8 mouse cellular contexts compared by ENCODE assay signal in the genomic region with DNA sequence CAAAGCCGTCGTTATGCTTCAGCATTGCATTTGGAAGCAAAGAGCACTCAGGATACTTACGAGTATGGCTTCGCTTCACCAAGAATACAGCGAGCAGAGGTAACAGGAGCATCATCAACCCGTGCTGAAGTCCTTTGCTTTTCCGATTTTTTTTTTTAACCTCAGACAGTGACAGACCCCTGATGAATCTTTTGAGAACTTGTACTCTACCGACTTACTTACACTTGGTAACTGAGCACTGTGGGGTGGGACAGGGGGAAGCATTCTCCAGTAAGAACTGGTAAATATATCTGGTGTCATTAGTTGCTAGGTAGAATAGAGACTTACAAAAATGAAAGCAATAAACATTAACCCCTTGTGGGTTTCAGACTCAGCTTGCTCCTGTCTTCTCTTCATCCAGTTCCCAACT. TPM values are rescaled to one million over a fixed set of nuclear protein-coding genes. Genes with fewer than 3 reads are reported as not detected.
DNase-seq lines count a peak whose midpoint lies in the region; ATAC-seq and TF ChIP-seq lines count a peak whose summit lies in the region.

Gene Mr1 (minus strand): TSS at position 243 of the 409 bp plus-strand sequence.

- H3K27ac ChIP-seq in forebrain, embryonic 13.5 days, result no peak within 1 kb of the TSS
- 0 out of 2 replicates have a peak within 1 kb of the TSS, but pooled peaks have one; percentile 20 for H3K27ac ChIP-seq in hindbrain, embryonic 15.5 days (replicated peaks)
- peak within 1 kb of the TSS; percentile 65 for H3K27ac ChIP-seq in liver, adult 2 months (replicated peaks; ENCODE audit: insufficient read depth, low read depth, low read length)

- no peak for TF ChIP-seq CTCF in liver, adult 2 months (IDR thresholded peaks at IDR 0.05; ENCODE audit: low read depth, low read length)

- H3K79me2 ChIP-seq in liver, adult 2 months (ENCODE audit: control insufficient read depth, insufficient read depth, low read length), result no peaks in the 10 kb centered on the region; the same call in 1 of the 2 replicates

- no peaks in the 10 kb centered on the region for H3K9me3 ChIP-seq in forebrain, embryonic 13.5 days (replicated peaks)
- no peaks in the 10 kb centered on the region for H3K9me3 ChIP-seq in hindbrain, embryonic 15.5 days

- peak; percentile 90 for ATAC-seq in forebrain, embryonic 13.5 days
- peak; percentile 85 for ATAC-seq in hindbrain, embryonic 15.5 days (ENCODE audit: low FRiP score, low read depth)
- peak; percentile 88 for ATAC-seq in monocyte, adult 5-6 weeks (replicated peaks; ENCODE audit: insufficient number of reproducible peaks, low FRiP score, low TSS enrichment, poor library complexity, severe bottlenecking)

- no peak within 1 kb of the TSS for H3K4me3 ChIP-seq in forebrain, embryonic 13.5 days
- H3K4me3 ChIP-seq in hindbrain, embryonic 15.5 days, result peak within 1 kb of the TSS; percentile 21
- peak within 1 kb of the TSS; percentile 76 for H3K4me3 ChIP-seq in liver, adult 2 months (ENCODE audit: insufficient read depth, low read depth, low read length)

- H3K9ac ChIP-seq in forebrain, embryonic 13.5 days, result no peak within 1 kb of the TSS
- peak within 1 kb of the TSS; percentile 1; the same call in 1 of the 2 replicates for H3K9ac ChIP-seq in hindbrain, embryonic 15.5 days
- H3K9ac ChIP-seq in liver, adult 2 months (ENCODE audit: low read depth, low read length), result peak within 1 kb of the TSS; percentile 73

- DNase-seq in right cerebral cortex, postnatal 10 days (ENCODE audit: low spot score in 2 of 2), result peak; percentile 36 to 48
- DNase-seq in right cerebral cortex, postnatal 14 days, result no peak
- DNase-seq in adrenal gland, adult 8-10 months, result peak; percentile 41
- DNase-seq in liver, adult 2 months (ENCODE audit: extremely low read depth, low read depth, low spot score), result peak; percentile 77
- DNase-seq in testis, postnatal 10 days (ENCODE audit: low spot score), result no peak

- no peaks in the 10 kb centered on the region for H3K4me1 ChIP-seq in forebrain, embryonic 13.5 days
- no peaks in the 10 kb centered on the region for H3K4me1 ChIP-seq in hindbrain, embryonic 15.5 days (replicated peaks)
- H3K4me1 ChIP-seq in liver, adult 2 months (ENCODE audit: control insufficient read depth, insufficient read depth, low read length), result no peaks in the 10 kb centered on the region; the same call in 1 of the 2 replicates

- H3K36me3 ChIP-seq in forebrain, embryonic 13.5 days (ENCODE audit: poor library complexity, severe bottlenecking), result no peaks in the 10 kb centered on the region
- H3K36me3 ChIP-seq in hindbrain, embryonic 15.5 days, result no peaks in the 10 kb centered on the region
- no peaks in the 10 kb centered on the region for H3K36me3 ChIP-seq in liver, adult 2 months (ENCODE audit: control insufficient read depth, insufficient read depth, low read length)

- no peak for TF ChIP-seq POLR2A in liver, adult 2 months (IDR thresholded peaks at IDR 0.05; ENCODE audit: extremely low read depth, insufficient read depth, low read length)

- no peaks in the 10 kb centered on the region for H3K27me3 ChIP-seq in forebrain, embryonic 13.5 days
- H3K27me3 ChIP-seq in hindbrain, embryonic 15.5 days, result no peaks in the 10 kb centered on the region
- H3K27me3 ChIP-seq in liver, adult 2 months (ENCODE audit: control insufficient read depth, insufficient read depth, low read length), result no peaks in the 10 kb centered on the region

- WGBS in forebrain, embryonic 13.5 days, result 60% methylated on average over 8 of the region's 8 CpGs
- WGBS in hindbrain, embryonic 15.5 days, result 60% methylated on average over 8 of the region's 8 CpGs
- WGBS in liver, adult 2 months, result 25% methylated on average over 8 of the region's 8 CpGs

- no peak within 1 kb of the TSS; the same call in 1 of the 2 replicates for H3K4me2 ChIP-seq in forebrain, embryonic 13.5 days
- peak within 1 kb of the TSS; percentile 38 for H3K4me2 ChIP-seq in hindbrain, embryonic 15.5 days

RNA-seq across cellular contexts. Expression of gene Mr1, which starts in this region (rescaled TPM):
- total RNA-seq in adrenal gland, adult 8-10 months (2022), result 10 to 100 TPM; 34.4 to 41.2 (median 40.1) TPM
- 0.50 and 0.52 TPM in 2 replicates for polyA plus RNA-seq in forebrain, embryonic 13.5 days (2015; fragmentation: Nextera tagmentation; extraction: Ambion mirVana)
- polyA plus RNA-seq in hindbrain, embryonic 15.5 days (2015; fragmentation: Nextera tagmentation; extraction: Ambion mirVana), result 1.7 and 1.9 TPM in 2 replicates
- 3.2 and 6.3 TPM in 2 replicates for total RNA-seq in liver, adult 2 months (2014; rRNA removed)
- polyA plus RNA-seq in liver, adult 2 months (2012; rRNA removed), result 1.1 and 1.6 TPM in 2 replicates
- 8.6 to 21.8 TPM (median 18.3 TPM) in 3 replicates for total RNA-seq in monocyte, adult 5-6 weeks (2017)

Comparison
In these comparisons a context has a peak if more than half of its experiments do, and no peak if none do; other contexts are left out.
1. DNase-seq: peak in right cerebral cortex, postnatal 10 days (2 of 2), adrenal gland, adult 8-10 months (single experiment) and liver, adult 2 months (single experiment); none in right cerebral cortex, postnatal 14 days (single experiment) and testis, postnatal 10 days (single experiment).
2. Peak in ATAC-seq in forebrain, embryonic 13.5 days; RNA of the gene not detected or under 1 TPM.
3. Peak in every context shown above with its lines, with median percentiles within 50 percentile points of each other: ATAC-seq.